Mouse (Mus musculus) stomach, embryonic 16.5 days (tissue): ENCODE measurements around the gene Lrrn3. TPM values are rescaled to one million over a fixed set of nuclear protein-coding genes. Genes with fewer than 3 reads are reported as not detected.

Source experiments
- ATAC-seq: fragments of 200-750 bp; cut with Nextera tagmentation; 2 replicates; pipeline ENCODE4 v1.8.0; 2017; ENCODE audit warnings: moderate number of reproducible peaks, moderate TSS enrichment; ENCODE audit not compliant: insufficient read depth, low FRiP score
- H3K27ac ChIP-seq: fragments of 300-500 bp; sonication (generic); 2 replicates; pipeline ENCODE4 v1.5.1; 2014; ENCODE audit warnings: low read length
- H3K27me3 ChIP-seq: fragments of 300-500 bp; sonication (generic); 2 replicates; pipeline ENCODE4 v1.6.1; 2014; ENCODE audit warnings: low read length, control low read depth, mixed read lengths; ENCODE audit not compliant: control insufficient read depth, insufficient read depth
- H3K36me3 ChIP-seq: fragments of 300-500 bp; sonication (generic); 2 replicates; pipeline ENCODE4 v1.6.1; 2014; ENCODE audit warnings: low read length; ENCODE audit not compliant: control insufficient read depth, insufficient read depth
- H3K4me1 ChIP-seq: fragments of 300-500 bp; sonication (generic); 2 replicates; pipeline ENCODE4 v1.6.1; 2014; ENCODE audit warnings: low read length, control low read depth, mixed read lengths; ENCODE audit not compliant: control insufficient read depth, insufficient read depth
- H3K4me2 ChIP-seq: fragments of 300-500 bp; sonication (generic); 2 replicates; pipeline ENCODE4 v1.6.1; 2014; ENCODE audit warnings: low read depth, low read length, mixed read lengths
- H3K4me3 ChIP-seq: fragments of 300-500 bp; sonication (generic); replicated peaks from 2 replicates; pipeline ENCODE4 v1.5.1; 2014; ENCODE audit warnings: mild to moderate bottlenecking, low read length
- H3K9ac ChIP-seq: fragments of 300-500 bp; sonication (generic); 2 replicates; pipeline ENCODE4 v1.6.1; 2014; ENCODE audit warnings: low read length
- H3K9me3 ChIP-seq: fragments of 300-500 bp; sonication (generic); replicated peaks from 2 replicates; pipeline ENCODE4 v1.6.1; 2016; ENCODE audit warnings: low read length, control low read depth; ENCODE audit not compliant: control insufficient read depth
- WGBS: fragments of 180-500 bp; shearing (Covaris S2); extraction: QIAGEN DNeasy Blood & Tissue Kit; methylation state at CpG from one replicate; pipeline ENCODE4 v1.1.7; 2014; 5-methylcytosine and 5-hydroxymethylcytosine counted together
- polyA plus RNA-seq: library from polyadenylated mRNA; unstranded; fragments of >200 nt; fragmentation: Nextera tagmentation; extraction: Ambion mirVana; gene quantifications from 2 replicates; pipeline ENCODE4 v1.2.1, GENCODE M21; 2015

Lrrn3 gene
- polyA plus RNA-seq, result 10.9 and 11.8 TPM in 2 replicates

DNA sequence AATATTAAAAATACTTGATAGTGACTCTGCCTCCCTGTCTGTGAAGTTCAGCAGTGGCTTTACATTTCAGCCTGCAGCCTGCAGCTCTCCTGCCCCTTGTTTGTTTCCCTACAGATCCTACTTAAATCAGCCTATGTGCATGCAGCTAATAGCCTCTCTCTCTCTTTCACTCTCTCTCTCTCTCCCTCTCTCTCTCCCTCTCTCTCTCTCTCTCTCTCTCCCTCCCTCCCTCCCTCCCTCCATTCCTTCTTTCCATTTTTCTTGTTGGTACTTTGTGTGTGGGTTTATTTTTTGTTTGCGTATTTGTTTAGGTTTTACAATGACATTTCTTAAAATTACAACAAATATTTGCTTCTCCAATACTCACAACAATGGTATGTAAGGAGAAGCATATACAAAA, at the start of gene Lrrn3:
Gene Lrrn3 (minus strand): TSS at position 101 of the 400 bp plus-strand sequence.
- Histone ChIP-seq H3K27me3 (no peaks in the 10 kb centered on the region), H3K27ac (no peak within 1 kb of the TSS), H3K9me3 (no peaks in the 10 kb centered on the region), H3K4me2 (peak within 1 kb of the TSS; percentile 60), H3K9ac (peak within 1 kb of the TSS; percentile 58), H3K36me3 (no peaks in the 10 kb centered on the region), H3K4me3 (peak within 1 kb of the TSS; percentile 48), H3K4me1 (no peaks in the 10 kb centered on the region)
- no peak for ATAC-seq
- WGBS, result 94% methylated on average over 1 of the region's 1 CpGs

DNA sequence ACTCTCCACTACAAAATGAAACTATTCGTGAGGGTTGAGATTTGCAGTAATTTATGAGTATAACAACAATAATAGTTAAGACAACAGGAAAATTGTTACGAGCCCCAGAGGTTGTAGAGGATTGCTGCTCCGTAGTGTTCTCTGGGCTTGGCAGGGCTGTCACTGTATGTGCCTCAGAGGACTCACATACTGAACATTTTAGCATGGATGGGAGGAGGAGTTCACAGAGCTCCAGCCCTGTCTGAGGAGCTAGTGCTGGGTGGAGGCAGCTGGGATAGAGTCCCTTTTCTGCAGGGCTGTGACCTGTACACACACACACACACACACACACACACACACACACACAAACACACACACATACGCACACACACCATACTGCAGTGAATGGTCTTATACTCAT, 42.2 kb upstream of the Lrrn3 start:
- no peak for ATAC-seq
- no peak overlapping the region for H3K27ac ChIP-seq
- 68% methylated on average over 4 of the region's 4 CpGs for WGBS
- H3K4me1 ChIP-seq, result no peaks in the 10 kb centered on the region
- no peak overlapping the region for H3K4me3 ChIP-seq
- H3K9me3 ChIP-seq, result no peaks in the 10 kb centered on the region
- no peak overlapping the region for H3K9ac ChIP-seq
- H3K4me2 ChIP-seq, result no peak overlapping the region
- H3K36me3 ChIP-seq, result no peaks in the 10 kb centered on the region
- H3K27me3 ChIP-seq, result no peaks in the 10 kb centered on the region

DNA sequence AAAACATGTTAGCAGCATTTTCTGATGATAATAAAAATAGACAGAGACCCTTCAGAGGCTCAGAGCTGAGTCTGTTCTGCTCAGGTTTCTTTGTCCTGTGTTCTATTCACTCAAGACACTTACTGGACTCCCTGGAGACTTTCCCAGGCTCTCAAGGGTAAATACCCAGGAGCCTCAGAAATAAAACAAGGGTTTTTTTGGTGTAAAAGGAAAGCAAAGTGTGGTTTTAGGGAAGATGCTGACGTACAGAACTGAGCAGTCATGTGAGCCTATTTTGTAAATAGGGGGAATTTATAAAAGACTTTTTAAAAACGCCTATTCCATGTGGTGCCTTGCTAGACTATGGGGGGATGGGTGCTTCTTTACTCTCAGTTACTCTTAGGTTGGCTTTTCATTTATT, 40.5 kb upstream of the Lrrn3 start:
- H3K27ac ChIP-seq, result no peak overlapping the region
- no peaks in the 10 kb centered on the region for H3K9me3 ChIP-seq
- 75% methylated on average over 2 of the region's 2 CpGs for WGBS
- no peak for ATAC-seq
- no peak overlapping the region for H3K4me3 ChIP-seq
- H3K4me1 ChIP-seq, result no peaks in the 10 kb centered on the region
- no peaks in the 10 kb centered on the region for H3K27me3 ChIP-seq
- H3K4me2 ChIP-seq, result no peak overlapping the region
- no peaks in the 10 kb centered on the region for H3K36me3 ChIP-seq
- no peak overlapping the region for H3K9ac ChIP-seq

DNA sequence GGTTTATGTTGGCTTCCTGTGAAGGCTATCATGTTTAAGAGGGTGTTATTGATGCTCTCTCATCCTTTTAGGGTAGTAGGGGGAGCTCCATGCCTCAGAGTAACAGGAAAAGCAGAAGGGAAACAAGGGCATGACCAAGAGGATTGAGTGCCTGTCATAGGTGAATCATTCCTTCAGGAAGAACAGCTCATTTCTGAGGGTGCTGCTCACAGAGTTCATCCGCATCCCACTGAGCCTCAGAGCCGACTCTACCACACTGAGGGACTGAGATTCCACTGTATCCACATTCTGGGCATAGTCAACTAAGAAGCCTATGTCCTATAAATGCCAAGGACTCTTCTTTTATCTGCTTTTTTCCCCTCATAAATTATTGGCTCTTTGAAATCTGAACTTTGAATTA, 35.4 kb upstream of the Lrrn3 start:
- no peak overlapping the region for H3K9ac ChIP-seq
- 83% methylated on average over 2 of the region's 2 CpGs for WGBS
- H3K4me3 ChIP-seq, result no peak overlapping the region
- ATAC-seq, result no peak
- H3K9me3 ChIP-seq, result no peaks in the 10 kb centered on the region
- no peak overlapping the region for H3K27ac ChIP-seq
- no peak overlapping the region for H3K4me2 ChIP-seq
- no peaks in the 10 kb centered on the region for H3K36me3 ChIP-seq
- H3K4me1 ChIP-seq, result no peaks in the 10 kb centered on the region
- no peaks in the 10 kb centered on the region for H3K27me3 ChIP-seq

DNA sequence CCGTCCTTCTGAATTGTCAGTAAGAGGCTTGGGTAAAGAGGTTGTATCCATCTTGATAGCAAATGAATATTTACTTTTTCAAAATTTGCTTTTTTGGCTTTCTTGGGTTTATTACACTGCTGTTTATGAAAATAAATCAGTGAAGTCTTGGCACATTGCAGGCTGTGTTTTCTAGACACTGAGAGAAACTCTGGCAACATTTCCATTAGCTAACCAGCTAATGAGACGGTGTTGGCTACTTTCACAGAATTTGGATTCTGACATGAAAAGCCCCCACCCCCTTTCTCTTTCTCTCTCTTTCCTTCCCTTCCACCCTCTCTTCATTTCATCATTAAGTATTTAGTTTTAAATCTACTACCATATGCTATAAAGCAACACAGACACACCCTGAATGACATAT, 34.1 kb upstream of the Lrrn3 start:
- no peak overlapping the region for H3K4me3 ChIP-seq
- no peak for ATAC-seq
- WGBS, result 47% methylated on average over 2 of the region's 2 CpGs

DNA sequence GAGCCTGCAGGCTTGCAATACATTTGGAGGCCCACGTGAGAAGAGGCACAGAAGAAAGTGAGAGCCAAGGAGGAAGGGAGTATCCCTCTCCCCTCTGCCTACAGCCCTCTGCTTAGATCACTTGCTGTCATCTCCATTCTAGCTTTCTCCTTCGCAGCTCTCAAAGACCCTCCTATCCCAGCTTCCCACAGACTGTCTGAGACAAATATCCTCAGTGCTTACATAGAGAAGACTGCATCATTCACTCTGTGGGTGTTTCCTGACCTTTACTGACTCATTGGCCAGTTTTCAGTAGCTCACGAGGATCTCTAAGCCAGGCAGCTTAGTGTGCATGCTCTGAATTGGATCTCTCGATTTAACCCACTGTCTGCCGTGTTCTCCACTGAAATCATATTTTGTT, 32.7 kb upstream of the Lrrn3 start:
- H3K9me3 ChIP-seq, result no peaks in the 10 kb centered on the region
- H3K36me3 ChIP-seq, result no peaks in the 10 kb centered on the region
- peak; percentile 71; the same call in 1 of the 2 replicates for ATAC-seq
- H3K4me1 ChIP-seq, result no peaks in the 10 kb centered on the region
- H3K4me2 ChIP-seq, result no peak overlapping the region
- H3K9ac ChIP-seq, result no peak overlapping the region
- 46% methylated on average over 5 of the region's 5 CpGs for WGBS
- peak overlapping the region; percentile 18; the same call in 1 of the 2 replicates for H3K27ac ChIP-seq
- H3K27me3 ChIP-seq, result no peaks in the 10 kb centered on the region
- no peak overlapping the region for H3K4me3 ChIP-seq

More for the DNA sequence above, 34.1 kb upstream of the Lrrn3 start:
- no peak overlapping the region for H3K4me2 ChIP-seq
- H3K4me1 ChIP-seq, result no peaks in the 10 kb centered on the region
- H3K27ac ChIP-seq, result no peak overlapping the region
- H3K9ac ChIP-seq, result no peak overlapping the region
- no peaks in the 10 kb centered on the region for H3K9me3 ChIP-seq
- H3K27me3 ChIP-seq, result no peaks in the 10 kb centered on the region
- no peaks in the 10 kb centered on the region for H3K36me3 ChIP-seq

DNA sequence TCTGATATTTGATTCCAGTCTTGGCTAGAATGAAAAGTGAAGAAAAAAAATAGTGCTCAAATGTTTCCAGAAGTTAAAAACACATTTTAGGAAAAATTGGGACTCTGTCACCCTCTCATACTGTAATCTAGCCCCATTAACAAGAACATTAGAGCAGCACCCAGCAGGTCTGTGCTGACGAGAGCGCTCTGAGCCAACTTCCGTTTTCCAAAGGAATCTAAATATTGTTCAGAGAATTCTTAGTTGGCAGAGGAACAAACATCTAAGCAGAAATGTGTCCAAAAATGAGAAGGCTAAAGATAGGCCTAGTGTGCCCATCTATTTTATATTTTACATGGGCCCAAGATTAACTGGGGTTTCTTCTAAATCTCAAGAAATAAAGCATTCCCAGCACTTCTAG, 24.4 kb upstream of the Lrrn3 start:
- Histone ChIP-seq H3K27me3 (no peaks in the 10 kb centered on the region), H3K27ac (no peak overlapping the region), H3K4me3 (no peak overlapping the region), H3K9me3 (no peaks in the 10 kb centered on the region), H3K9ac (no peak overlapping the region), H3K4me1 (no peaks in the 10 kb centered on the region), H3K36me3 (no peaks in the 10 kb centered on the region), H3K4me2 (no peak overlapping the region)
- ATAC-seq, result no peak
- 82% methylated on average over 3 of the region's 3 CpGs for WGBS

DNA sequence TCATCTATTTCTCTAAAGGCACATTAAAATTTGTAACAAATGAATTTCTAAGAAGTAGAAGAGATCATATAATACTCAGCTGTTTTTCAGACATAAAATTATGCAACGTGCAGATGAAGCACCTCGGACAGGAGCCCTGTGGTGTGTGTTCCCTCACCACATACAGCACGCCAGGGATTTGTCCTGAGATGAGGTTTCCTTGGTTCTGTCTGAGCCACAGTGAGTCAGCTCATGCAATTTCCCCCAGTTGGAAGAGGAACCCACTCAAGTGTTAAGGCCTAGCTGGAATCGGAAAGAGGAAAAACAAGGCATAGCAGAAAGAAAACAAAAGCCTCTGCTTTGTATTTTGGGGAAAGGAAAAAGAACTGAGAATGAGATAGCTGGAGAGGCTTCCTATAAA, 22.4 kb upstream of the Lrrn3 start:
- H3K9me3 ChIP-seq, result no peaks in the 10 kb centered on the region
- no peaks in the 10 kb centered on the region for H3K36me3 ChIP-seq
- no peak overlapping the region for H3K9ac ChIP-seq
- no peak overlapping the region for H3K4me3 ChIP-seq
- ATAC-seq, result no peak
- H3K4me2 ChIP-seq, result no peak overlapping the region
- H3K27ac ChIP-seq, result no peak overlapping the region
- 84% methylated on average over 4 of the region's 4 CpGs for WGBS
- no peaks in the 10 kb centered on the region for H3K4me1 ChIP-seq
- no peaks in the 10 kb centered on the region for H3K27me3 ChIP-seq

DNA sequence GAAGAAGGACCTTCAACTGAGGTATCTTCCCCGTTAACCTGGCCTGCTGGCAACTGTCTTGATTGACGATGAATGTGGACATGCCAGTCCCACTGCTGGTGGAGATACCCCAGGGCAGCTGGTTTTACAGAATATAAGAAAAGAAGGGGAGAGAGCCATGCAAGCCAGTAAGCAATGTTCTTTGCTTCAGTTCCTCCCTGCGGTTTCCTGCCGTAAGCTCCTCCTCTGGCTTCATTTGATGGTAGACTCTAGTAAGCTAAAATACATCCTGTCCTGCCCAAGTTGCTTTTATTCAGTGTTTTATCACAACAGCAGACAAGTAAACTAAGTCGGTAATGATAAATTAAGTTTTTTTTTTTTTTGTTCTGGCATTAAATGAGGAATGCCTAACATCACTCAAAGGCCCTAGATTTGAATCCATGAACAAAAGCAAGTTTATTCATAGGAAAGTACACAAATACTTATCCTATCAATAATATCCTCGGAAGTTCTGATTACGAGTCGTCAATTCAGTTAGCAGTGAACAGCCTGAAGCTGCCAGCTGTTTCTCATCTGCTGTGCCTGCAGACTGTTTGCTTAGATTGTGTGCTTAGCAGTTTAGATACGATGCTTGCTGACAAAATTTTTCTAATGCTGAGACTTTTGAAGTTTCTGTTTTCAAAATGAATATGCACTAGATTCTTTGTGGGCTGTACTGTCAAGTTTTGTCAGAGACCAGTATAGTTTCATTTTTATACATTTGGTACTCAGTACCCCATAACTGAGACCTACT, 14.0 kb upstream of the Lrrn3 start:
- Histone ChIP-seq H3K4me3 (no peak overlapping the region), H3K4me2 (peak overlapping the region; percentile 15; the same call in 1 of the 2 replicates), H3K9ac (no peak overlapping the region), H3K4me1 (no peaks in the 10 kb centered on the region), H3K27me3 (no peaks in the 10 kb centered on the region), H3K9me3 (no peaks in the 10 kb centered on the region), H3K27ac (no peak overlapping the region; the same call in 1 of the 2 replicates), H3K36me3 (no peaks in the 10 kb centered on the region)
- WGBS, result 36% methylated on average over 9 of the region's 9 CpGs
- ATAC-seq, result no peak
